Mouse (Mus musculus): Measurements from ENCODE around the gene Dpp9. TPM values are rescaled to one million over a fixed set of nuclear protein-coding genes. Genes with fewer than 3 reads are reported as not detected.
A peak's percentile ranks its signal among the peaks of the same experiment; 100 is the strongest.
"Not testable (repeated sequence)": the region's sequence is repeated elsewhere in the genome, so short reads cannot be mapped to it uniquely, and the experiment has no call there.

The Dpp9 gene
- total and polyA plus RNA-seq, 3 experiments: 38.6 to 41.4 (median 40.4) TPM

- intact Hi-C loops (cut with DNase I): no loop called here
- no peak overlapping the region; the same call in 1 of the 2 replicates for H3K9ac ChIP-seq (ENCODE audit: low read depth, low read length)
- H3K36me3 ChIP-seq (ENCODE audit: control insufficient read depth, insufficient read depth, low read length): peaks cover 12% of the 10 kb centered on the region
- WGBS: 52% methylated on average over 3 of the region's 3 CpGs
- TF ChIP-seq POLR2A (IDR thresholded peaks at IDR 0.05; ENCODE audit: insufficient read depth, low read depth, low read length) (no peak), EP300 (IDR thresholded peaks at IDR 0.05; ENCODE audit: insufficient read depth, low read depth, low read length) (peak; percentile 84), CTCF (IDR thresholded peaks at IDR 0.05) (no peak)
- H3K4me3 ChIP-seq: no peak overlapping the region
- H3K79me2 ChIP-seq (replicated peaks; ENCODE audit: control insufficient read depth, insufficient read depth, low read length): peaks cover 4% of the 10 kb centered on the region
- peaks cover 19% of the 10 kb centered on the region for H3K4me1 ChIP-seq (ENCODE audit: control insufficient read depth, insufficient read depth, low read length)
- peak; percentile 61 to 71 for DNase-seq
- H3K27ac ChIP-seq: peak overlapping the region; percentile 79
- H3K27me3 ChIP-seq (ENCODE audit: control insufficient read depth, insufficient read depth, low read length): no peaks in the 10 kb centered on the region
Observed at GRCm38 (mm10) chr17:56262645-56263094, 44.0 kb upstream of the Dpp9 start.

- H3K4me1 ChIP-seq (ENCODE audit: control insufficient read depth, insufficient read depth, low read length): peaks cover 19% of the 10 kb centered on the region
- no peak overlapping the region; the same call in 1 of the 2 replicates for H3K9ac ChIP-seq (ENCODE audit: low read depth, low read length)
- H3K36me3 ChIP-seq (ENCODE audit: control insufficient read depth, insufficient read depth, low read length): peaks cover 12% of the 10 kb centered on the region
- H3K27me3 ChIP-seq (ENCODE audit: control insufficient read depth, insufficient read depth, low read length): no peaks in the 10 kb centered on the region
- WGBS: 48% methylated on average over 3 of the region's 3 CpGs
- peak overlapping the region; percentile 79 for H3K27ac ChIP-seq
- H3K79me2 ChIP-seq (replicated peaks; ENCODE audit: control insufficient read depth, insufficient read depth, low read length): peaks cover 4% of the 10 kb centered on the region
- no peak overlapping the region for H3K4me3 ChIP-seq
- DNase-seq: peak; percentile 42 to 76
- intact Hi-C loops (cut with DNase I): loop anchor here (2.0 kb wide), 1 partner anchor 28 kb away; no protein-coding TSS in a partner anchor
- TF ChIP-seq EP300 (IDR thresholded peaks at IDR 0.05; ENCODE audit: insufficient read depth, low read depth, low read length) (peak; percentile 99), POLR2A (IDR thresholded peaks at IDR 0.05; ENCODE audit: insufficient read depth, low read depth, low read length) (peak; percentile 55; the same call in 1 of the 2 replicates), CTCF (IDR thresholded peaks at IDR 0.05) (no peak)
Observed at GRCm38 (mm10) chr17:56261166-56261565, 42.5 kb upstream of the Dpp9 start.

DNA sequence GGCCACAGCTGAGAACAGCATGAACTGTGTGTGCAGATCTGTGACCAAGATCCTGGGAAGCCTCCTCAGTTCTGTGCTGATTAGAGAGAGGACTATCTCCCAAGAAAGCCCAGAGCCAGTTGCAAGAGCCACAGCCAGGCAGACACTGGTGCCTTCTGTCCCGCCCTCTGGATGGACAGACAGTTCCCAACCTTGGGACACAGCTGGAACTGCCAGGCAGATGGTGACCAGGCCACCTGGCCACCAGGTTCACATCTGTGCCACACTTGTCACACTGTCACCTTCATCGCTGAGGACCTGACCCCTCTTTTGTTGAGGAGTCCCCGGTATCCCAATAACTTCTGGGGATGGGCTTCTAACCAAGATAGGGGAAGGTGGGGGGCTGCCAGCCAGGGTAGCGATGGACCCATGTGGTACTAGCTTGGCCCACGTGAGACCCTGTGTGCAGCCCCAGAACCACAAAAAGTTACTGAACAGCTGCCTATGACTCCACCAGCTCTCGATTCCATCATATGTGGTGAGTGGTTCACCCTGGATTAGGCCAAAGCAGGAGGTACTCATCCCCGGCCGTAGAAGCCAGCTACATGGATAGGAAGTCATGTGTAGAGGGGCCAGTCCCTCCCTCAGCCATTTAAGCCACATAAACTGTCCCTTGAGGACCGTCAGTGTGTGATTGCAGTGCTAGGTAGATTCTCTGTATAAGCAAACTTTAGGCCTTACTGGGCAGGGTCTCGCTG is 40.8 kb upstream of the Dpp9 start:
- H3K4me1 ChIP-seq (ENCODE audit: control insufficient read depth, insufficient read depth, low read length): peaks cover 17% of the 10 kb centered on the region
- H3K79me2 ChIP-seq (replicated peaks; ENCODE audit: control insufficient read depth, insufficient read depth, low read length): peaks cover 4% of the 10 kb centered on the region
- peak overlapping the region; percentile 51 for H3K9ac ChIP-seq (ENCODE audit: low read depth, low read length)
- no peaks in the 10 kb centered on the region for H3K27me3 ChIP-seq (ENCODE audit: control insufficient read depth, insufficient read depth, low read length)
- peaks cover 12% of the 10 kb centered on the region for H3K36me3 ChIP-seq (ENCODE audit: control insufficient read depth, insufficient read depth, low read length)
- TF ChIP-seq EP300 (IDR thresholded peaks at IDR 0.05; ENCODE audit: insufficient read depth, low read depth, low read length) (no peak), CTCF (IDR thresholded peaks at IDR 0.05) (no peak), POLR2A (IDR thresholded peaks at IDR 0.05; ENCODE audit: insufficient read depth, low read depth, low read length) (no peak)
- WGBS: 59% methylated on average over 10 of the region's 10 CpGs
- peak overlapping the region; percentile 79 for H3K27ac ChIP-seq
- peak overlapping the region; percentile 80 for H3K4me3 ChIP-seq
- DNase-seq: no peak
- intact Hi-C loops (cut with DNase I): loop anchor here (2.0 to 10.0 kb wide), 2 partner anchors 29 to 305 kb away; partner anchors contain the start of genes Ebi3 and Yju2

GRCm38 (mm10) chr17:56258812-56259211 is 40.1 kb upstream of the Dpp9 start:
- not testable (repeated sequence) for DNase-seq; H3K79me2 ChIP-seq (replicated peaks; ENCODE audit: control insufficient read depth, insufficient read depth, low read length); H3K27me3 ChIP-seq (ENCODE audit: control insufficient read depth, insufficient read depth, low read length)
- Histone ChIP-seq H3K9ac (ENCODE audit: low read depth, low read length) (peak overlapping the region; percentile 4), H3K4me1 (ENCODE audit: control insufficient read depth, insufficient read depth, low read length) (peaks cover 17% of the 10 kb centered on the region), H3K27ac (peak overlapping the region; percentile 79; the same call in 1 of the 2 replicates), H3K36me3 (ENCODE audit: control insufficient read depth, insufficient read depth, low read length) (peaks cover 12% of the 10 kb centered on the region), H3K4me3 (peak overlapping the region; percentile 80)
- intact Hi-C loops (cut with DNase I): loop anchor here (10.0 kb wide), 1 partner anchor 304 kb away; the partner anchor contains the start of genes Ebi3 and Yju2
- WGBS: 10% methylated on average over 2 of the region's 2 CpGs

DNA sequence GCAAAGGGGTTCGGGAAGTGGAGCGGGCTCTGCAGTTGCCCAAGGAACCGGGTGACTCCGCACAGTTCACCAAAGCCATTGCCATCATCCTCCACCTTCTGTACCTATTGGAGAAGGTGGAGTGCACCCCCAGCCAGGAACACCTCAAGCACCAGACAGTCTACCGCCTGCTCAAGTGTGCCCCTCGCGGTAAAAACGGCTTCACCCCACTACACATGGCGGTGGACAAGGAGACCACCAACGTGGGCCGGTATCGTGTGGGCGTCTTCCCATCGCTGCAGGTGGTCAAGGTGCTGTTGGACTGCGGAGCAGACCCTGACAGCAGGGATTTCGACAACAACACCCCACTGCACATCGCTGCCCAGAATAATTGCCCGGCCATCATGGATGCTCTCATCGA is 39.6 kb upstream of the Dpp9 start:
- H3K27ac ChIP-seq; H3K79me2 ChIP-seq (replicated peaks; ENCODE audit: control insufficient read depth, insufficient read depth, low read length); H3K27me3 ChIP-seq (ENCODE audit: control insufficient read depth, insufficient read depth, low read length): not testable (repeated sequence)
- 0 out of 2 replicates have a peak, but pooled peaks have one; percentile 2 for TF ChIP-seq CTCF (IDR thresholded peaks at IDR 0.05)
- 69% methylated on average over 19 of the region's 19 CpGs for WGBS
- peaks cover 17% of the 10 kb centered on the region for H3K4me1 ChIP-seq (ENCODE audit: control insufficient read depth, insufficient read depth, low read length)
- intact Hi-C loops (cut with DNase I): loop anchor here (10.0 kb wide), 1 partner anchor 303 kb away; the partner anchor contains the start of genes Ebi3 and Yju2
- peak in 1 of 2 experiments; percentile 37 for DNase-seq
- H3K4me3 ChIP-seq: peak overlapping the region; percentile 80
- H3K36me3 ChIP-seq (ENCODE audit: control insufficient read depth, insufficient read depth, low read length): peaks cover 11% of the 10 kb centered on the region
- H3K9ac ChIP-seq (ENCODE audit: low read depth, low read length): peak overlapping the region; percentile 30; the same call in 1 of the 2 replicates

Measured in heart, adult 2 months (tissue).